Mouse (Mus musculus) liver, adult 2 months (tissue): ENCODE measurements around the gene Gm42420. TPM values are rescaled to one million over a fixed set of nuclear protein-coding genes. Genes with fewer than 3 reads are reported as not detected.

Experiments used
- DNase-seq: peaks from one replicate; pipeline ENCODE4 v3.0.0-alpha.2; 2011; ENCODE audit warnings: low read depth, low spot score; ENCODE audit errors: extremely low read depth
- H3K27ac ChIP-seq: fragments of 200-500 bp; replicated peaks from 2 replicates; pipeline ENCODE4 v1.5.1; 2012; ENCODE audit warnings: low read depth, mild to moderate bottlenecking, control low read depth, inconsistent platforms, low read length; ENCODE audit not compliant: insufficient read depth
- H3K27me3 ChIP-seq: fragments of 200-500 bp; 2 replicates; pipeline ENCODE4 v1.6.1; 2012; ENCODE audit warnings: mild to moderate bottlenecking, moderate library complexity, low read length, inconsistent platforms; ENCODE audit not compliant: control insufficient read depth, insufficient read depth
- H3K36me3 ChIP-seq: fragments of 200-500 bp; 2 replicates; pipeline ENCODE4 v1.6.1; 2012; ENCODE audit warnings: low read length, inconsistent platforms; ENCODE audit not compliant: control insufficient read depth, insufficient read depth
- H3K4me1 ChIP-seq: fragments of 200-500 bp; 2 replicates; pipeline ENCODE4 v1.6.1; 2011; ENCODE audit warnings: low read length; ENCODE audit not compliant: control insufficient read depth, insufficient read depth
- H3K4me3 ChIP-seq: fragments of 200-500 bp; 2 replicates; pipeline ENCODE4 v1.5.1; 2011; ENCODE audit warnings: low read depth, mild to moderate bottlenecking, control low read depth, low read length, moderate library complexity; ENCODE audit not compliant: insufficient read depth
- H3K79me2 ChIP-seq: fragments of 200-500 bp; 2 replicates; pipeline ENCODE4 v1.6.1; 2012; ENCODE audit warnings: inconsistent platforms, mild to moderate bottlenecking, low read length, moderate library complexity; ENCODE audit not compliant: control insufficient read depth, insufficient read depth
- H3K9ac ChIP-seq: fragments of 200-500 bp; 2 replicates; pipeline ENCODE4 v1.6.1; 2012; ENCODE audit warnings: low read depth, mild to moderate bottlenecking, control low read depth, inconsistent platforms, low read length
- CTCF ChIP-seq: fragments of 200-500 bp; IDR thresholded peaks from 2 replicates; pipeline ENCODE4 v1.5.1; 2011; ENCODE audit warnings: low read depth, low read length, control low read depth
- POLR2A ChIP-seq: fragments of 200-500 bp; IDR thresholded peaks from 2 replicates; pipeline ENCODE4 v1.6.1; 2011; ENCODE audit warnings: low read length, control low read depth; ENCODE audit not compliant: insufficient read depth; ENCODE audit errors: extremely low read depth
- WGBS: fragments of 180-500 bp; shearing (Covaris S2); methylation state at CpG from one replicate; pipeline ENCODE4 v1.1.7; 2018; 5-methylcytosine and 5-hydroxymethylcytosine counted together
- polyA plus RNA-seq: library from polyadenylated mRNA; depleted of rRNA; stranded (reverse); fragments of >200 nt; gene quantifications from 2 replicates; pipeline ENCODE4 v1.2.3, GENCODE M21; 2012
- total RNA-seq: library from RNA; depleted of rRNA; stranded (reverse); fragments of >200 nt; gene quantifications from 2 replicates; pipeline ENCODE4 v1.2.3, GENCODE M21; 2014

Gm42420 gene
- total and polyA plus RNA-seq, 2 experiments, result 0.65 TPM; not detected in 1

DNA sequence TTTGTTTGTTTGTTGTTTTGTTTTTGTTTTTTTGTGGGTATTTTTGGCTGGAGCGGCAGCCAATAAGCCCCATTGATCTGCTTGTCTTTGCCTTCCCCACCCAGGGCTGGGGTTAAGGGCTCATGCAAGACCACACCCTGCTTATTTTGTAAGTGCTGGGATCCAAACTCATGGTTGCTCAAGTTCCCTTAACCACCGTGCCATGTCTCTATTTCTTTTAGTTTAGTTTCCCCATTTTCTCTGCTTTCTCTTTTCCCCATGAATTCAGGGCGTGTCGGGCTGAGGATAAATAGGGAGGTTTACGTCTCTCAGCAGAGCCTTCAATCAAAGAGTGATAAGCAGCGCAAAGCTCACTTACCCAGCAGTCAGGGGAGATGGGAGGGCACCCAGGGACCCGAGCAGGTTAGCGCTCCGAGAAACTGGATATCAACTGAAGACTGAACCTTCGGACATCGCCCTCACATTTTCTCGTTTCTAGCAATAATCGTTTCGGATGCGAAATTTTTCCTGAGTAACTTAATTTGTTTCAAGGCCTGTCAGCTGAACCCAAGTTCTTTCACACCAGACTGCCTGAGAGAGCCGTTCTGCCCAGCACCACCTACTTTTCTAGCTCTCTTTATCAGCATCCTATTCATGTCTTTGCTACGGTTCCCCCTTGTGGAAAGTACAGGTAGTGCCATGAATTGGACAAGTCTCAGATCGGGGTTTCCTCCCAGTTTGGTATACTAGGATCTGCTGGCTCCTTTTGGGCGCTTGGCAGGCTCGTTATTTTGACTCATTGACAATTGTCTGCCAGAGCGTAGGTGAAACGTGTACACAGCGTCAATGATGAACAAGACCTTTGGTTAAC lies 23.2 kb upstream of the Gm42420 start:
- no peaks in the 10 kb centered on the region for H3K4me1 ChIP-seq
- H3K9ac ChIP-seq, result no peak overlapping the region
- WGBS, result 14% methylated on average over 23 of the region's 23 CpGs
- H3K79me2 ChIP-seq, result no peaks in the 10 kb centered on the region
- no peak overlapping the region for H3K27ac ChIP-seq
- no peak overlapping the region for H3K4me3 ChIP-seq
- peak; percentile 78 for DNase-seq
- H3K27me3 ChIP-seq, result peaks cover 6% of the 10 kb centered on the region; the same call in 1 of the 2 replicates
- no peaks in the 10 kb centered on the region for H3K36me3 ChIP-seq
- peak; percentile 25 for TF ChIP-seq CTCF
- no peak for TF ChIP-seq POLR2A

DNA sequence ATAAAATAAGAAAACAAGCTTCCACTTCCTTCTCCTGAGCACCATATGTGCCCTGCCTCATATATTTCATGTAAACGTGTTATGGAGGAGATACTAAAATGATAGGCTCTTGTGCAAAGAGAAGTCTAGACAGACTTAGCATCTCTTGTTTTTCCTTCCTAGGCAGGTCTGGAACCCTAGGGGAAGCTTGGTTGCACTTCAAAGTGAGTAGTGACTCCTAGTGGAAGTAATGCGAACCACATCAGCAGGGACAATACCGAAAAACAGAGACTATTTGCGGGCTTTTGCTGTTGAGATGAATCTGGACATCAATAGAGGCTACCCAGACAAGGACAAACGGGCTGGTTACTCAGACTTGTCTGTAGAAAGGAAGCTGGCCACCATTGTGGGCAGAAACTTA lies 18.0 kb upstream of the Gm42420 start:
- peak; percentile 22; the same call in 1 of the 2 replicates for TF ChIP-seq CTCF
- no peak for TF ChIP-seq POLR2A
- H3K4me1 ChIP-seq, result no peaks in the 10 kb centered on the region
- H3K27ac ChIP-seq, result no peak overlapping the region
- DNase-seq, result peak; percentile 45
- H3K36me3 ChIP-seq, result no peaks in the 10 kb centered on the region
- no peaks in the 10 kb centered on the region for H3K27me3 ChIP-seq
- H3K79me2 ChIP-seq, result no peaks in the 10 kb centered on the region
- no peak overlapping the region for H3K9ac ChIP-seq
- 20% methylated on average over 5 of the region's 5 CpGs for WGBS
- no peak overlapping the region for H3K4me3 ChIP-seq

DNA sequence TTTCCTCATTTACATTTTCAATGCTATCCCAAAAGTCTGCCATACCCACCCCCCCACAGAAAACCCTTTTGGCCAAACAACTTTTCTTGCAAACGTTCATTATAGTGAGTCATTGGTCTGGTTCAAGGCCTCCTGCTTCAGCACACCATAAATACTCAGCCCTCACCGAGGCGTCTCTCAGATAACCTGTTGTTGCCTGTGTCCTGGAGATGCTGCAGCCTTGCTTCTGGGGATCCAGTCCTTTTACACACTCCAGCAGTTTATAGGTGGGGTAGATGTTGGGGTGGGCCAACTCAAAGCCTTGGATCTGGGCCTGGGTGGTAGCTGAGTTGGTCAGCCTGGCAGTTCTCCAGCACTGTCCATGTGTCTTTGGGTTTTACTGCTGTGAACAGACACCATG lies 15.1 kb upstream of the Gm42420 start:
- Histone ChIP-seq H3K79me2 (no peaks in the 10 kb centered on the region), H3K27me3 (no peaks in the 10 kb centered on the region), H3K4me1 (peaks cover 8% of the 10 kb centered on the region), H3K4me3 (no peak overlapping the region), H3K9ac (no peak overlapping the region), H3K27ac (no peak overlapping the region), H3K36me3 (no peaks in the 10 kb centered on the region)
- 60% methylated on average over 3 of the region's 3 CpGs for WGBS
- TF ChIP-seq POLR2A, result no peak
- TF ChIP-seq CTCF, result no peak
- DNase-seq, result no peak

DNA sequence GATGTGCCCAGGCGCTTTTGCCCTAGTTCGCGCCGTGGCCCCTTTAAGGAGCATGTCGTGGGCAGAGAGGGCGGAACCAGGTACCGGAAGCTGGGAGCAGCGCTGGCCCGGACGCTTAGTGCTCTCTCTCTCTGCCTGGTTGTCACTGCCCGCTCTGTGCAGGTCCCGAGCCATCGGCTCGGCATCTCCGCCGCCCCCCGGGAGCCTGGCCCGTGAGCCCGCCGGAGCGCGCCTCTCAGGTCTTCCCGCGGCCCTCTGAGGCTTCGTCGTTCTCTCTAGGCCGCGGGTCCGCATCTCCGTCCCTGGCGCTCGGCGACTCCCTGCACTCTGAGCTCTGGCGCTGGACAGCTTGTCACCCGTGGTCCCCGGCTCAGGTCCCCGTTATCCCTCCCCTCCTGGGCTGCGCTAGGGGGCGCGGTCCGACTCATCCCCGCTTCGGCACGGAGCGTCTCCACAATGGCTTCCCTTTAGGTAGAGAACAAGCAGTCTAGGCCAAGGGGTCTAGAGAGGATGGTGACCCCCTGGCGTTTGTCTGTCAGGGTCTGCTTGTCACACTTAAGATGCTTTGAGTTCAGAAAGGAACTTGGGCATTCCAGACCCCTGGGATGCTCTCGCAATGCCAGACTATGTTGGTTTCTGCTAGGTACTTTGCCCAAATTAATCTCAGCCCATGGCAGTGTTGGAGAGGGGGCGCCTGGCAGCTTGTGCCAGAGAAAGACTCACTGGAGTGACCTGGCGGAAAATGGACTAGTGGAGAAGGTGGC lies 11.6 kb upstream of the Gm42420 start, which contains the start of gene Adck2:
Adck2 (plus strand) TSS at position 83 of the 764 bp plus-strand sequence.
- H3K36me3 ChIP-seq, result peaks cover 11% of the 10 kb centered on the region; the same call in 1 of the 2 replicates
- TF ChIP-seq CTCF (no peak), POLR2A (peak; percentile 72)
- no peaks in the 10 kb centered on the region for H3K27me3 ChIP-seq
- H3K9ac ChIP-seq, result peak within 1 kb of the TSS; percentile 78
- WGBS, result under 1% methylated on average over 49 of the region's 49 CpGs
- H3K27ac ChIP-seq, result peak within 1 kb of the TSS; percentile 64
- no peaks in the 10 kb centered on the region; the same call in 1 of the 2 replicates for H3K79me2 ChIP-seq
- H3K4me1 ChIP-seq, result peaks cover 8% of the 10 kb centered on the region
- peak within 1 kb of the TSS; percentile 67 for H3K4me3 ChIP-seq
- DNase-seq, result peak; percentile 78

DNA sequence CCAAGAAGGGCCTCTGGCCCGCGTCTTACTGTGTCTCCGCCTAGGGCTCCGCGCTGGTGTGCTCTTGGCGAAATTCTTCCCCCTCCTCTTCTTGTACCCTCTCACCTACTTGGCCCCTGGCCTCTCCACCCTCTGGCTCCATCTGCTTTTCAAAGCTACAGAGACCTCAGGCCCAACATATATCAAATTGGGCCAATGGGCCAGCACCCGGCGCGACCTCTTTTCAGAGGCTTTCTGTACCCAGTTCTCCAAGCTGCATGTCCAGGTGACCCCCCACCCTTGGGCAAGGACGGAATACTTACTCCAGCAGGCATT lies 11.0 kb upstream of the Gm42420 start:
- WGBS, result 14% methylated on average over 10 of the region's 10 CpGs
- Histone ChIP-seq H3K36me3 (peaks cover 13% of the 10 kb centered on the region; the same call in 1 of the 2 replicates), H3K9ac (peak overlapping the region; percentile 78), H3K4me3 (peak overlapping the region; percentile 67), H3K27ac (peak overlapping the region; percentile 64; the same call in 1 of the 2 replicates), H3K27me3 (no peaks in the 10 kb centered on the region), H3K4me1 (peaks cover 8% of the 10 kb centered on the region), H3K79me2 (no peaks in the 10 kb centered on the region; the same call in 1 of the 2 replicates)
- DNase-seq, result no peak
- TF ChIP-seq CTCF (no peak), POLR2A (no peak)
